Mouse (Mus musculus): ENCODE results near the gene Notch1. TPM values are rescaled to one million over a fixed set of nuclear protein-coding genes. Genes with fewer than 3 reads are reported as not detected.
A peak's percentile ranks its signal among the peaks of the same experiment; 100 is the strongest.

Gene Notch1
- polyA plus RNA-seq, 1 experiment from 2014 or later: 20.8 TPM

DNA sequence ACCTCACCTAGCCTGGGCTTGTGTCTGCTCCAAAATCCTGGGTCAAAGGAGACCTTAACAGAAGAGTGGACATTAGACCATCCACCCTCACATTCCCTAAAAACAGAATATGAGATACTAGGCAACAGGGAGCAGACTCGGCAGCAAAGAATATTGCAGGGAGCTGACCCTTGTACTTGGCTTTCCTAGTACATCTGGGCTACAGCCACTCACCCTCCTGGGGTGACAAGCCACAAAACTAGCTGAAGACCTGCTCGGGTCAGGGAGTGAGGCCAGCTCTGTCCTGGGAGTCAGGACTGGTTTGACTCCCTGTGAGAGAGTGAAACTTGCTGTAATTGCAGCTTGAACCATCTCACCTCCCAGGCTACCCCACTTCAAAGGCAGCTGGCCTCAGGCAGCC is 23.1 kb upstream of the Notch1 start:
- no peak overlapping the region for H3K9ac ChIP-seq (replicated peaks; ENCODE audit: low read depth, low read length)
- 69% methylated on average over 2 of the region's 2 CpGs for WGBS
- H3K9me3 ChIP-seq (ENCODE audit: control insufficient read depth, low read length): no peaks in the 10 kb centered on the region
- H3K4me3 ChIP-seq (ENCODE audit: low read depth, low read length): no peak overlapping the region
- H3K4me2 ChIP-seq (ENCODE audit: low read depth, low read length): no peak overlapping the region
- H3K27ac ChIP-seq (ENCODE audit: low read depth, low read length): no peak overlapping the region
- H3K27me3 ChIP-seq (ENCODE audit: control insufficient read depth, insufficient read depth, low read length): no peaks in the 10 kb centered on the region
- no peaks in the 10 kb centered on the region for H3K36me3 ChIP-seq (ENCODE audit: control insufficient read depth, insufficient read depth, low read length)
- peaks cover 12% of the 10 kb centered on the region for H3K4me1 ChIP-seq (ENCODE audit: control insufficient read depth, insufficient read depth, low read length)
- no peak for ATAC-seq (ENCODE audit: low read depth)

DNA sequence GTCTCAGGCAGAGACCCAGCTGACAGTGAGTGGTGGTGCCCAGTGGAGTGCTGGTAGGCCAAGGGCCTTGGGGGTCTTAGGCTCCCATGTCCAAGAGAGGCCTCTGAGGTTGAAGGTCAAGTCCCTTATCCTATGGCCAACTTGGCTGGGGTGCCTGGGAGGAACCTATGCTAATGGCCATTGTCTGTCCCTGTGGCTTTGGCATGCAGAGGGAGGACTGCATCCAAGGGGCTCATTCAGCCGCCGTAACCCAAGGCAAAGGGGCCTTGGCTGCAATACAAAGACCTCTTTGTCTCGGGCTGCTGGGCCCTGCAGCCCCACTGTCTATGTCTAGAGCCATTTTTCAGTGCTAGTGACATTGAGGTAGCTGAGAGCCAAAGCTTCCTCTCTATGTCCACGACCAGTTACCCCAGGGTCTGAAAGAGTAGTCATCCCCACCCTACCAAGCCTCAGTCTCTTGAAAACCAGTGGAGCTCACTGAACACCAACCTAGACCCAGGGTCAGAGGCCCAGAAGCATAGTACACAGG is 19.1 kb upstream of the Notch1 start:
- peak; percentile 78 for ATAC-seq (ENCODE audit: low read depth)
- Histone ChIP-seq H3K4me2 (ENCODE audit: low read depth, low read length) (no peak overlapping the region), H3K27me3 (ENCODE audit: control insufficient read depth, insufficient read depth, low read length) (no peaks in the 10 kb centered on the region), H3K9me3 (ENCODE audit: control insufficient read depth, low read length) (no peaks in the 10 kb centered on the region), H3K4me1 (ENCODE audit: control insufficient read depth, insufficient read depth, low read length) (peaks cover 13% of the 10 kb centered on the region), H3K4me3 (ENCODE audit: low read depth, low read length) (no peak overlapping the region), H3K27ac (ENCODE audit: low read depth, low read length) (peak overlapping the region; percentile 63), H3K36me3 (ENCODE audit: control insufficient read depth, insufficient read depth, low read length) (no peaks in the 10 kb centered on the region), H3K9ac (replicated peaks; ENCODE audit: low read depth, low read length) (no peak overlapping the region)
- WGBS: 17% methylated on average over 4 of the region's 4 CpGs

DNA sequence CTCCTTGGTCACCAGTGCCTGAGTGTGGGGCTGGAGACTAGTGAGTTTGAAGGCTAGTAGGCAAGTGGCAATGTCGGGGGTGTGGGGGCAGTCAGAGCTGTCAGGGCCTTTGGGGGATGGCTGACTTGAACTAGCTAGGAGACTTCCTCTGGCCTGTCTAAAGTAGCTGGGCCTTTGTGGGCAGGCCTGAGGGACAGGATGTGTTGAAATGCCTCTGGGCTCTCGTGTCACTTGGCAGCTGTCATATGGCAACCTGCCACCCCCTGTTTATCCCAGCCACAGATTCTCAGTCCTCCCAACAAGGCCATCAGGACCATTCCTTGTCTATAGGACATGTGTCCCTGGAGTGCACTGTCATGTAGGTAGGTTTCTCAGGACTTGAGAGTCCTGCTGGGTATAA is 18.2 kb upstream of the Notch1 start:
- ATAC-seq (ENCODE audit: low read depth): no peak
- no peaks in the 10 kb centered on the region for H3K36me3 ChIP-seq (ENCODE audit: control insufficient read depth, insufficient read depth, low read length)
- H3K9me3 ChIP-seq (ENCODE audit: control insufficient read depth, low read length): no peaks in the 10 kb centered on the region
- H3K27me3 ChIP-seq (ENCODE audit: control insufficient read depth, insufficient read depth, low read length): no peaks in the 10 kb centered on the region
- H3K4me2 ChIP-seq (ENCODE audit: low read depth, low read length): no peak overlapping the region
- 37% methylated on average over 2 of the region's 2 CpGs for WGBS
- peaks cover 10% of the 10 kb centered on the region; the same call in 1 of the 2 replicates for H3K4me1 ChIP-seq (ENCODE audit: control insufficient read depth, insufficient read depth, low read length)
- H3K4me3 ChIP-seq (ENCODE audit: low read depth, low read length): no peak overlapping the region
- H3K27ac ChIP-seq (ENCODE audit: low read depth, low read length): peak overlapping the region; percentile 55
- no peak overlapping the region for H3K9ac ChIP-seq (replicated peaks; ENCODE audit: low read depth, low read length)

DNA sequence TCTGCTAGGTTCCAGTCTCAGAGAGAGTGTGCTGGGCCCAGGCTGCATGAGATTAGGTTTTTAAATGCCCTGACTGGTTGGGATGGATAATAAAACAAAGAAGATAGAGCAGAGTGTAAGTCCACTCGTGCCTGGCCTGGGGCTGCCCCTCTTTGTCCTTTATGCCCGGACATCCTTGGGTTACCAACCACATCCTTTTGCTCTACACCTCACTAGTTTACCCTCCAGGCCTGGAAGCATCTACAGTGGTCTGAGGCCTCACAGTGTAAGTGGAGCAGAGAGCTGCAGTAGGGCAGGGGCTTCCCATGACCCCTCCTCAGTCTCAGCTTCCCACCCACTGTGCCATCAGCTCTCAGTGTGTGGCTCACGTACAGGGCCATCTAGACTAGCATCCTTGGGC is 17.7 kb upstream of the Notch1 start:
- H3K27ac ChIP-seq (ENCODE audit: low read depth, low read length): peak overlapping the region; percentile 13; the same call in 1 of the 2 replicates
- no peaks in the 10 kb centered on the region for H3K27me3 ChIP-seq (ENCODE audit: control insufficient read depth, insufficient read depth, low read length)
- no peaks in the 10 kb centered on the region for H3K9me3 ChIP-seq (ENCODE audit: control insufficient read depth, low read length)
- ATAC-seq (ENCODE audit: low read depth): no peak
- H3K36me3 ChIP-seq (ENCODE audit: control insufficient read depth, insufficient read depth, low read length): no peaks in the 10 kb centered on the region
- peaks cover 10% of the 10 kb centered on the region; the same call in 1 of the 2 replicates for H3K4me1 ChIP-seq (ENCODE audit: control insufficient read depth, insufficient read depth, low read length)
- H3K4me2 ChIP-seq (ENCODE audit: low read depth, low read length): no peak overlapping the region
- H3K4me3 ChIP-seq (ENCODE audit: low read depth, low read length): no peak overlapping the region
- no peak overlapping the region for H3K9ac ChIP-seq (replicated peaks; ENCODE audit: low read depth, low read length)
- WGBS: 55% methylated on average over 3 of the region's 3 CpGs

DNA sequence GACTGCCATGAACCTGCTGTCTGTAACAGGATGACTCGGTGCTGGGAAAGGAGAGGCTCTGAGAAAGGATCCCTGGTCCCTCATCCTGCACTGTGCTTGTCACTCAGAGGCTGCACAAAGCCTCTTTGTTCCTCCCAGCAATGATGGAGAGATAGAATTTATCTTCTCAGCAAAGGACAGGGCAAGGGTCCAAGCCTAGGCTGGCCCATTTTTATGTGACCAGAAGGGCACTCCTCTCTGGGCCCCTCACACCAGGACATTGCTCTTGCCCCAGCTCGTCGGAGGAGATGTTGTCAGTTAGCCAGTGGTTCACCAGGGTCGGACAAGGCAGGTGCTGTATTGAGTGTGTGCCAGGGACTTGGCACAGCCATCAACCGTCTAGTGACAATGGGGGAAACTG is 16.8 kb upstream of the Notch1 start:
- Histone ChIP-seq H3K4me3 (ENCODE audit: low read depth, low read length) (no peak overlapping the region), H3K27ac (ENCODE audit: low read depth, low read length) (peak overlapping the region; percentile 13), H3K27me3 (ENCODE audit: control insufficient read depth, insufficient read depth, low read length) (no peaks in the 10 kb centered on the region), H3K9me3 (ENCODE audit: control insufficient read depth, low read length) (no peaks in the 10 kb centered on the region), H3K4me1 (ENCODE audit: control insufficient read depth, insufficient read depth, low read length) (peaks cover 10% of the 10 kb centered on the region; the same call in 1 of the 2 replicates), H3K36me3 (ENCODE audit: control insufficient read depth, insufficient read depth, low read length) (no peaks in the 10 kb centered on the region), H3K4me2 (ENCODE audit: low read depth, low read length) (no peak overlapping the region), H3K9ac (replicated peaks; ENCODE audit: low read depth, low read length) (0 out of 2 replicates have a peak overlapping the region, but pooled peaks have one; percentile 4)
- 15% methylated on average over 5 of the region's 5 CpGs for WGBS
- peak; percentile 62; the same call in 1 of the 2 replicates for ATAC-seq (ENCODE audit: low read depth)

DNA sequence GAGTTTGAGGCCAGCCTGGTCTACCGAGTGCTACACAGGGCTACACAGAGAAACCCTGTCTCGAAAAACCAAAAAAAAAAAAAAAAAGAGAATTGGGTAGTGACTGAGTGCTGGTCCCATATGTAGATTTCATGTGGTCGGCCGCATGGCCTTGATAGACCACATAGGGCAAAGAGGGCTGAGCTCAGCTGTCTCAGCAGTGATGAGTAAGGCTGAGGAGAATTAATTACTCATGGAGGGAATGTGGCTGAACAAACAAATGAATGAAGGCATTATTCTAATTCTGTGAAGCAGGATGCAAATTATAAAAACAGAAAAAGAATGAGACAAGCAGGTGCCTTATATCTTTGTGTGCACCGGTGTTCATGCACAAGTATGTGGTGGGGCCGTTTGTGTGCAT is 15.4 kb upstream of the Notch1 start:
- H3K36me3 ChIP-seq (ENCODE audit: control insufficient read depth, insufficient read depth, low read length): no peaks in the 10 kb centered on the region
- no peak overlapping the region for H3K4me2 ChIP-seq (ENCODE audit: low read depth, low read length)
- H3K4me1 ChIP-seq (ENCODE audit: control insufficient read depth, insufficient read depth, low read length): peaks cover 10% of the 10 kb centered on the region; the same call in 1 of the 2 replicates
- H3K27ac ChIP-seq (ENCODE audit: low read depth, low read length): no peak overlapping the region
- no peaks in the 10 kb centered on the region for H3K9me3 ChIP-seq (ENCODE audit: control insufficient read depth, low read length)
- no peak for ATAC-seq (ENCODE audit: low read depth)
- no peak overlapping the region for H3K4me3 ChIP-seq (ENCODE audit: low read depth, low read length)
- H3K9ac ChIP-seq (replicated peaks; ENCODE audit: low read depth, low read length): no peak overlapping the region
- H3K27me3 ChIP-seq (ENCODE audit: control insufficient read depth, insufficient read depth, low read length): no peaks in the 10 kb centered on the region
- 57% methylated on average over 6 of the region's 6 CpGs for WGBS

DNA sequence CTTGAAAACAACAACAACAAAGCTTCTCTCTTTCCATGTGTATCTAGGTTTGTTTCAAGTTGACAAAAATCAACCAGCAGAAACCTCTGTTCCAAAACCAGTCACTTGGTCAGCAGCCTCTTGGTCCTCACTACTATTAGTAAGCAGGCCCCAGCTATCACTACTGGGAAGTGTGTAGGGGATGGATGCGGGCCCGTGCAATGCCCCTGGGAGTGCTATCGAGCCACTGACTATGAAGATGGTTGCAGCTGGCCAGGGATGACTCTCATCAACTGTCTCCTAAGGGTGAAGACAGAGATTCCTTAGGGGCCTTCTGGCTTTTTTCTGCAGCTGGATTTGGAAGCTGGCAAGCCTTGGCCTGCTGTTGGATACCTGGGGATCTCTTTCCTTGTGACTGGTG is 13.4 kb upstream of the Notch1 start:
- Histone ChIP-seq H3K9ac (replicated peaks; ENCODE audit: low read depth, low read length) (no peak overlapping the region), H3K4me3 (ENCODE audit: low read depth, low read length) (no peak overlapping the region), H3K36me3 (ENCODE audit: control insufficient read depth, insufficient read depth, low read length) (no peaks in the 10 kb centered on the region), H3K4me2 (ENCODE audit: low read depth, low read length) (no peak overlapping the region), H3K27me3 (ENCODE audit: control insufficient read depth, insufficient read depth, low read length) (no peaks in the 10 kb centered on the region), H3K9me3 (ENCODE audit: control insufficient read depth, low read length) (no peaks in the 10 kb centered on the region), H3K27ac (ENCODE audit: low read depth, low read length) (no peak overlapping the region), H3K4me1 (ENCODE audit: control insufficient read depth, insufficient read depth, low read length) (peaks cover 6% of the 10 kb centered on the region; the same call in 1 of the 2 replicates)
- ATAC-seq (ENCODE audit: low read depth): no peak
- 65% methylated on average over 3 of the region's 3 CpGs for WGBS

DNA sequence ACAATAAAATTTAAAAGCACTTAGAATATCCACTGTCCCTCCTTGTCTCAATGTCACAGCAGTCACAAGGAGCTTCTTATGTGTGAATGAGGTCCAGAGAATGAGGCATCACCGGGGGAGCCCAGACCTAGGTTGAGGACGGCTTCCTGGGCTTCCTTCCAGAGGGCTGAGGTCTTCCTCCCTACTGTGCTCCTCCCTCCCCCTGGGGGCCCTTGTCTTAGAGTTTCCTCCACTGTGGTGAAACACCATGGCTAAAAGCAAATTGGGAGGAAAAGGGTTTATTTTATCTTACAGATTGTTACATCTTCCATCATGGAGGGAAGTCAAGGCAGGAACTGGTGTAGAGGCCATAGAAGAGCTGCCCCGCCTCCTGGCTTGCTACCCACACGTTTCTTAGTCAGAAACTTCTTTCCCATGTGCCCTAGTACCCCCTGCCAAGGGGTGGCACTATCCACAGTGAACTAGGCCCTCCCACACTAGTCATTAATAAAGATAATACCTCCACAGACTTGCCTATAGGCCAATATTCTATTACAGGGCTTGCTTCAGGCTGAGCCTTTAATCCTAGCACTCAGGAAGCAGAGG is 12.8 kb upstream of the Notch1 start:
- Histone ChIP-seq H3K9me3 (ENCODE audit: control insufficient read depth, low read length) (no peaks in the 10 kb centered on the region), H3K4me2 (ENCODE audit: low read depth, low read length) (no peak overlapping the region), H3K27ac (ENCODE audit: low read depth, low read length) (no peak overlapping the region), H3K4me1 (ENCODE audit: control insufficient read depth, insufficient read depth, low read length) (peaks cover 3% of the 10 kb centered on the region; the same call in 1 of the 2 replicates), H3K36me3 (ENCODE audit: control insufficient read depth, insufficient read depth, low read length) (no peaks in the 10 kb centered on the region), H3K4me3 (ENCODE audit: low read depth, low read length) (no peak overlapping the region), H3K27me3 (ENCODE audit: control insufficient read depth, insufficient read depth, low read length) (no peaks in the 10 kb centered on the region), H3K9ac (replicated peaks; ENCODE audit: low read depth, low read length) (no peak overlapping the region)
- no peak for ATAC-seq (ENCODE audit: low read depth)
- WGBS: 74% methylated on average over 4 of the region's 4 CpGs

DNA sequence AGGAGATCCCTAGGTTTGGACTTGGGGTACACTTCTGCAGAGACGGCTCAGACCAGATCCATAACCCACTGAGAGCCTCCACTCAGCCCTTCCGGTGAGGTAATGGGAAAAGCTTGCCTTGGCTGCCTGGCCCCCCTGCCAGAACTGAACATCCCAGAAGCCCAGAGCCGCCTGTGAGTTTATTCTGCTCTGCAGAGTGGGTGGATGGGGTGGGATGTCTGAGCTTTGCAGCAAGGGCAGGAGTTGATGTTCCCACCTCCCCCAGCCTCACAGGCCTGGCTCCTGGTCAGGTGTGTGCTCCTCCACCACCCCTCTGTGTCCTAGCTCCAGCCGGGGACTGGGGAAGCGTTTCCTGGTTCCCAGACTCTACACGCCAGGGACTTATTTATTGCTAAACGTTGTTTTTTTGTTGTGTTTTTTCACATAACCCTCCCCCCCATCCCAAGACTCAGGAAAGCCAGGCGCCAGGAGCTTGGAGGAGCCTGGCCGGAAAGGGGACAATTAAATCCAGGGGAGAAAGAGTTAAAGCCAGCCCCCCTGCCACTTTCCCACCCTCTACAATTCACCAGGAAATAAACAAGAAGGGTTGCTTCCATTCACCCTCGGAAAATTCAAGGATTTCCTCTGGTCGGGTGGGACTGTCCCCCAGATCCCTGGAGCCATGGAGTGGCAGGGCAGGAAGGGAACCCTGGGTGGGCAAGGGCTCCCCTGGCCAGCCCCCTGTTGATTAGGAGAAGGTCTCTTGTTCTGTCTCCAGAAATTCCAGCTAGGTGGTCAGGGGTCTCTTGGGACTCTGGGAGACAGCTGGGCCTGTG is 10.2 kb upstream of the Notch1 start:
- Histone ChIP-seq H3K4me3 (ENCODE audit: low read depth, low read length) (no peak overlapping the region), H3K4me2 (ENCODE audit: low read depth, low read length) (no peak overlapping the region), H3K27me3 (ENCODE audit: control insufficient read depth, insufficient read depth, low read length) (no peaks in the 10 kb centered on the region), H3K9ac (replicated peaks; ENCODE audit: low read depth, low read length) (no peak overlapping the region), H3K36me3 (ENCODE audit: control insufficient read depth, insufficient read depth, low read length) (no peaks in the 10 kb centered on the region), H3K27ac (ENCODE audit: low read depth, low read length) (no peak overlapping the region), H3K4me1 (ENCODE audit: control insufficient read depth, insufficient read depth, low read length) (no peaks in the 10 kb centered on the region), H3K9me3 (ENCODE audit: control insufficient read depth, low read length) (no peaks in the 10 kb centered on the region)
- no peak for ATAC-seq (ENCODE audit: low read depth)
- WGBS: 48% methylated on average over 11 of the region's 11 CpGs
